Mouse (Mus musculus): ENCODE data around the gene Cdc7.
A peak's percentile ranks its signal among the peaks of the same experiment; 100 is the strongest.
"Not testable (repeated sequence)": the region's sequence is repeated elsewhere in the genome, so short reads cannot be mapped to it uniquely, and the experiment has no call there.

The Cdc7 gene

GRCm38 (mm10) chr5:106963584-106964512, at the start of gene Cdc7:
Gene Cdc7, plus strand, starts transcription at chr5:106964322.
- peak; percentile 95 for DNase-seq (ENCODE audit: low read depth, low spot score)

- DNase-seq (ENCODE audit: low read depth, low spot score), result no peak
These were observed 44.8 kb upstream of the Cdc7 start for GRCm38 (mm10) chr5:106919315-106919714.

GRCm38 (mm10) chr5:106925488-106926368, 38.4 kb upstream of the Cdc7 start, which contains the start of gene Hfm1:
Gene Hfm1, minus strand, starts transcription at chr5:106926321.
- DNase-seq (ENCODE audit: low read depth, low spot score), result peak; percentile 58

- DNase-seq (ENCODE audit: low read depth, low spot score), result no peak
These were observed 37.8 kb upstream of the Cdc7 start for GRCm38 (mm10) chr5:106926369-106926686.

GRCm38 (mm10) chr5:106927996-106928395, 36.1 kb upstream of the Cdc7 start:
- no peak for DNase-seq (ENCODE audit: low read depth, low spot score)

GRCm38 (mm10) chr5:106946342-106946741, 17.8 kb upstream of the Cdc7 start:
- DNase-seq (ENCODE audit: low read depth, low spot score), result no peak

GRCm38 (mm10) chr5:106948683-106949082, 15.4 kb upstream of the Cdc7 start:
- DNase-seq (ENCODE audit: low read depth, low spot score), result no peak

GRCm38 (mm10) chr5:106956467-106956866, 7.7 kb upstream of the Cdc7 start:
- no peak for DNase-seq (ENCODE audit: low read depth, low spot score)

- DNase-seq (ENCODE audit: low read depth, low spot score), result no peak
These were observed 5.1 kb upstream of the Cdc7 start for GRCm38 (mm10) chr5:106959031-106959430.

GRCm38 (mm10) chr5:106960451-106960850, 3.7 kb upstream of the Cdc7 start:
- DNase-seq (ENCODE audit: low read depth, low spot score), result no peak

GRCm38 (mm10) chr5:106964513-106965014, 442 bp downstream of the Cdc7 start:
- no peak for DNase-seq (ENCODE audit: low read depth, low spot score)

- no peak for DNase-seq (ENCODE audit: low read depth, low spot score)
These were observed 2.3 kb downstream of the Cdc7 start for GRCm38 (mm10) chr5:106966443-106966842.

- no peak for DNase-seq (ENCODE audit: low read depth, low spot score)
These were observed 3.5 kb downstream of the Cdc7 start for GRCm38 (mm10) chr5:106967578-106967977.

GRCm38 (mm10) chr5:106973883-106974282, 9.8 kb downstream of the Cdc7 start:
- no peak for DNase-seq (ENCODE audit: low read depth, low spot score)

- no peak for DNase-seq (ENCODE audit: low read depth, low spot score)
These were observed 15.0 kb downstream of the Cdc7 start for GRCm38 (mm10) chr5:106979156-106979555.

- DNase-seq (ENCODE audit: low read depth, low spot score), result peak; percentile 64
These were observed 18.3 kb downstream of the Cdc7 start for GRCm38 (mm10) chr5:106982298-106982952.

- not testable (repeated sequence) for DNase-seq (ENCODE audit: low read depth, low spot score)
These were observed 20.8 kb downstream of the Cdc7 start for GRCm38 (mm10) chr5:106984934-106985333.

GRCm38 (mm10) chr5:106985594-106985993, 21.5 kb downstream of the Cdc7 start:
- peak; percentile 9 for DNase-seq (ENCODE audit: low read depth, low spot score)

GRCm38 (mm10) chr5:106989181-106989580, 25.1 kb downstream of the Cdc7 start:
- no peak for DNase-seq (ENCODE audit: low read depth, low spot score)

GRCm38 (mm10) chr5:106989786-106990185, 25.7 kb downstream of the Cdc7 start:
- no peak for DNase-seq (ENCODE audit: low read depth, low spot score)

GRCm38 (mm10) chr5:106990639-106991299, 26.6 kb downstream of the Cdc7 start:
- DNase-seq (ENCODE audit: low read depth, low spot score), result peak; percentile 67
